Mouse (Mus musculus) brown adipose tissue, adult 24 weeks (tissue): ENCODE measurements around the gene Epb41l2. TPM values are rescaled to one million over a fixed set of nuclear protein-coding genes. Genes with fewer than 3 reads are reported as not detected.

Source experiments
- H3K27ac ChIP-seq: fragments of 200-500 bp; replicated peaks from 2 replicates; pipeline ENCODE4 v1.5.1; 2012; ENCODE audit warnings: low read depth, mild to moderate bottlenecking, low read length
- H3K4me1 ChIP-seq: fragments of 200-500 bp; 2 replicates; pipeline ENCODE4 v1.6.1; 2012; ENCODE audit warnings: low read length, mixed read lengths; ENCODE audit not compliant: control insufficient read depth, insufficient read depth, insufficient read length
- H3K4me3 ChIP-seq: fragments of 200-500 bp; 2 replicates; pipeline ENCODE4 v1.5.1; 2012; ENCODE audit warnings: low read depth, mild to moderate bottlenecking, low read length, moderate library complexity; ENCODE audit not compliant: insufficient read depth
- polyA plus RNA-seq: library from polyadenylated mRNA; stranded (reverse); fragments of >200 nt; gene quantifications from 2 replicates; pipeline ENCODE4 v1.2.4, GENCODE M21; 2012; ENCODE audit not compliant: missing spikeins, insufficient read depth, insufficient read length

The Epb41l2 gene
- polyA plus RNA-seq, 1 experiment = 148 TPM

DNA sequence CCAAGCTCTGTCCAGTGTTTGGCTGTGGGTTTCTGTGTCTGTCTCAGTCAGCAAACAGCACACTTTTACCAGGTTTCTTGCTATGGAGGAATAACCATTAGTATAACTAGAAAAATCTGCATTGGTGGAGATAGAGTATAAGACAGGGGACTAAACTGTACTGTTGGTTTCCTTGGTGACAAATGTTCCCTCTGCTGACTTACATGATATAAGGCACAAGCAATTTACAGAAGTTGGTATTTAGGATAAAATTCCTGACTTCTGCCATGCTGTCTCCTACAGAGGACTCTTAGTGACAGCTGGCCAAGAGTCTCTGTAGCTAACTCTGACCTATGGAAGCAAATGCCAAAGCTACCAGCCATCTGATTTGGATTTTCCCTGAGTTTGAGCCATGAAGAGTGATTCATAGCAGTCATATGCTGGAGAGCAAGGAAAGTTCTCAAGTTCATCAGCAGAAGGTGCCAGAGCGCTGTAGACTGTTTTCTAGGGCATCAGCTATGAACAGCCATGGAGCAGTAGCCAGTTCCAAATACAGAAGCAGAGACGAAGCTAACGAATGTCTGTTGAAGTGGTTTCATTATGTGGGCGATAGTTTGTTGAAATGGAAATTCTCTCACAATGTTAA lies 179.7 kb downstream of the Epb41l2 start:
- no peaks in the 10 kb centered on the region for H3K4me1 ChIP-seq
- no peak overlapping the region for H3K27ac ChIP-seq
- no peak overlapping the region for H3K4me3 ChIP-seq

DNA sequence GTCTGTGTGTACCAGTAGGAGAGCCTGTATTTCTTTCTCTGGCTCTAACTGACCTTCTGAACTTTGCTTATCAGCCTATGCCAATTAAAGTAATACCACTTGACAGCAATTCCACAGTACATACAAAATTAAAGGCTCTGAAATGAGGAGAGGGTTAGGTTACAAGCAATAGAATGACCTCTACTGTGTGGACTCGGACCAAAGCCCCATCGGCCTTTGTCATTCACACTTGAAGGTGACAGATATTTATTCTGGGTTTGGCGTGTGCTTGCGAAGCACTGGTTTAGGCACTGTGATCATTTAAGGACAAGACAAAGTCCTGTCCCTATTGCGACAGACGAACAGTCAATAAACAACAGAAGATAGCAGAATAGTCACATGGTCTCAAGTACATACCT lies 180.2 kb downstream of the Epb41l2 start:
- Histone ChIP-seq H3K4me1 (no peaks in the 10 kb centered on the region), H3K4me3 (no peak overlapping the region), H3K27ac (no peak overlapping the region)

DNA sequence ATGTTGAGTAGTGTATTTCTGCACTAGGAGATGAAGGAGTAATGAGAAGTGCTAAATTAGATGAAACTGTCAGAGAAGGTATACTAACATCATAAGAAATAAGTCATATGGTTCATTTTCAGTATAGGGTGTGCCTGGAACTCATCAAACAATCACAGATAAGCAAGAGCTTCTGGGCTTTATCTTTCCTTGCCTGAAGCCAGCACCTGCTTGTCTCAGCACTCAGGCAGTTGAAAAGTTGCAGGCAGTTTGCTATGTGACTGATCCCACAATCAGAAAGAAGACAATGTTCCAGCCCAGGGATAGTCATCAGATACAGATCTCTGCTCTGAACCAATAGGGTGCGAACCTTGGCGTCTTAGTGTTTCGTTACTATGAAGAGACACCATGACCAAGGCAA lies 181.5 kb downstream of the Epb41l2 start:
- no peak overlapping the region for H3K4me3 ChIP-seq
- no peaks in the 10 kb centered on the region for H3K4me1 ChIP-seq

DNA sequence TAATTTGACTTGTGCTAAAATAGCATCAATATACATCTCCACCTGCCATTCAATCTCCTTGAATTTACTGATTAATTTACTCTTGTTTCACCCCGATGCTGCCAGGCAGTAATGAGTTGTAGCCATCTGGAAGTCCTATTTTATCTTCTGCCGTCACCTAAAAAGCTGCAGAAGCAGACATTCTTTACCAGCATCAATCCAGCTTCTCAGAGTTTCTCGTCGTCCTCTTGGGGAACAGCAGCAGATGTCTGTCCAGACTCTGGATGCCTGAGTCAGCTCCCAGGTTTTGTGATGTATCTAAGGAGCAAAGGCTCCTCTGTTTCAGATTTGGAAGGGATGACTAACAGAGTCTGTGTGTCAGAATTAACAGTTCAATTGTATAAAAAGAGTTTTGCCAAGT lies 193.3 kb downstream of the Epb41l2 start:
- no peak overlapping the region for H3K4me3 ChIP-seq

More for the DNA sequence above, 181.5 kb downstream of the Epb41l2 start:
- no peak overlapping the region for H3K27ac ChIP-seq

DNA sequence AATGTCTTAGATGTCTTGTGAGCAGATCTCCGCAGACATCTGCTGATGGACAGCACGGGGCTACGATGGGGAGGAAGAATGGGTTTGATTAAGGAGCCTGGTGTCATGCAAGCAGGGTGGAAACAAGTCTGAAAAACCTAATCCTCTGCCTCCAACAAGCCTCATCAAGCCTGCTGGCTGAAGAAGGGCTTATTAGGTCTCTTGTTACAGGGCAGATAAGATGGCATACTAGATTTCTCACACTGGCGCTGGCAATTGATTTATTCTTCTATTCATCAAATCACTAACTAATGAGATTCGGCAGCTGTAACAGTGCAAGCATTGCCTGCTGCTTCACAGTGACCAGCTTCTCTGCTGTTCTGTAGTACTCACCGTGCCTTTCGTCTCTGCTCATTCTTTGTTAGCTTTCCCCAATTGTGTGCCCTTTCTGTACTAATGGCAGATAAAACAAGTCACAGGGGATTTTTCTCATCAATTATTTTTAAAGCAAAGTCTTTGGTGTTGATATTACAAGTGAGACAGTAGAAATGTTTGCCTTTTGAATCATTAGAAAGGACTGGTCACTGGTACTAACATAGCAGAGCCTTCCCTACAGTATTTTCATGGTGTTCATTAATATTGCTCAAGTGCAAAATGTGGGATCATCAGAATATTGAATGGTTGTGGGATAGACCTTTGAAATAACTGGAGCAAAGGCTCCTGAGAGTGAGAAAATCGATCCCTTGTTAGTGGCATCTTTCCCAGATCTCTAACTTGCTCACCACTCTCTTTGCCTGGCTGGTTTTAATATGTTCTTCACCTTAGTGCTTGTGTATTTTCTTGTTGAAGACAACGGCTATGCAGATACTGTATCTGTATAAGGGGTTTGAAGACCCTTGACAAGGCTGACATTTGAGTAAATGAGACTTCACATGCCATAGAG lies 212.0 kb downstream of the Epb41l2 start:
- Histone ChIP-seq H3K4me1 (no peaks in the 10 kb centered on the region), H3K27ac (no peak overlapping the region), H3K4me3 (no peak overlapping the region)

More for the DNA sequence above, 193.3 kb downstream of the Epb41l2 start:
- H3K4me1 ChIP-seq = no peaks in the 10 kb centered on the region
- H3K27ac ChIP-seq = no peak overlapping the region

Other genes starting within 250 kb of the Epb41l2 start
- gene Akap7, start 51.9 kb upstream of the Epb41l2 start, polyA plus RNA-seq = 86.7 and 140 TPM in 2 replicates
- gene Smlr1, start 176.5 kb downstream of the Epb41l2 start, polyA plus RNA-seq = not detected in 2 replicates